Mouse (Mus musculus) c-Kit-positive CD71-positive TER-119-negative erythroid progenitor cells, embryonic 14.5 days (primary cell): ENCODE data around the gene Fbxo48.
A peak's percentile ranks its signal among the peaks of the same experiment; 100 is the strongest.

Source experiments
- DNase-seq: peaks from one replicate; pipeline ENCODE4 v3.0.0-alpha.2; 2013; ENCODE audit warnings: low read depth

Fbxo48 gene

DNA sequence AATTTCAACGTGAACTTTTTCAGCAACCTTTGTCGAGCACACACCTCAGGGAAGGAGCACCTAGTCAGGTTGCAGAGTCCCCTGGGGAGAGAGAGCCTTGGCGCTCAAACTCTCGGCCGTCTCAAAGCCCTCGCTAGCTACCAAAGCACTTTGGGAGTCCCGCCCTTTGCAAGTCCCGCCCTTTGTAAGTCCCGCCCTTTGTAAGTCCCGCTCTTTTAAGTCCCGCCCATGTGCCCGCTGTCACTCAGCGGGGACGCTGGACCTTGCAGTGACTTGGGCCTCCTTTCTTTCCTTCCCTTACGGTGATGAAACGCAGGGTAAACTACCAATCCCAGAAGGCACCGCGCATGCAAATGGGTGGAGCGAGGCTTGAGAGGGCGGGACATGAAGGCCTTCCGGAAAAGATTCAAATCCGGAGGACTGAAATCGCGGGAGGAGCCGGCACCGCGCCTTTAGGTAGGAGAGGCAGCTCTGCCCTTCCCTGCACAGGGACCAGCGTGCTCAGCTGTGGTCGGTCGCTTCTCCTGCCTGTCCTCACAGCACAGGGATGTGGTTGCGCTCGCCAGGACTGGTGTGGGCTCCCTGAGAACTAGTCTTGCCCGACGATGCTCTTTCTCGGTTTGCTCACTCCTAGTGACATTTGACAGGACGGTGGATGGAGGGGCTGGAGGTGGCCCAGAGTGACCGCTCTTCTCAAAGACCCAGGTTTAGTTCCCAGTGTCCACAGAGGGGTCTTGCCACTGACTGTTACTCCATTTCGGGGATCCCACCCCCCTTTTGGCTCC is at the start of gene Fbxo48:
Gene Fbxo48 (plus strand): TSS at position 400 of the 785 bp plus-strand sequence.
- DNase-seq: peak; percentile 99

DNA sequence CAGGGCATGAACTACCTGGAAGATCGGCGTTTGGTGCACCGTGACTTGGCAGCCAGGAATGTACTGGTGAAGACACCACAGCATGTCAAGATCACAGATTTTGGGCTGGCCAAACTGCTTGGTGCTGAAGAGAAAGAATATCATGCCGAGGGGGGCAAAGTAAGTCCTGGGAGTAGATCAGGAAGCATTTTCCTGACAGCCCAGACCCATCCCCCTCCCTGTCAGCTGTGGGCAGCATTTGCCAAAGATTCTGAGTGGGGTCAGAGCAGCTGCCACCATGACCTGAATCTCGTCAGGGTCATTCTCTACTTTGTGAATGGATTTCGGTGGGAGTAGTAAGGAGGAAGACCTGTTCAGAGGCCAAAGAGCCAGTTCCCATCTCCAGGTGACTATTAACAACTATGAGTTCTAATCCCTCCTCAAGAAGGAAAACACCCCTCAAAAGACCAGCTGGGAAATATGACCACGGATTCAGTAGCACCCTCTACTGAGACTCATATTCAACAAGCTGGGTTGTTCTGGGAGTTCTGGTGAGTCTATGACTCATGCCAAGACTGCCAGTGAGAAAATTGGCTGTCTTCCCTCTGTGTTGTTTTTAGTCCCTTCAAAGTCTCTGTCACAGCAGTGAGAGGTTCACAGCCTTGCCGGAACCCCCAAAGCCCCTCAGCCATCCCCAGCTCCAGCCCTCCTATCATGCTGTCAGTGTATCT is 46.7 kb upstream of the Fbxo48 start:
- no peak for DNase-seq

DNA sequence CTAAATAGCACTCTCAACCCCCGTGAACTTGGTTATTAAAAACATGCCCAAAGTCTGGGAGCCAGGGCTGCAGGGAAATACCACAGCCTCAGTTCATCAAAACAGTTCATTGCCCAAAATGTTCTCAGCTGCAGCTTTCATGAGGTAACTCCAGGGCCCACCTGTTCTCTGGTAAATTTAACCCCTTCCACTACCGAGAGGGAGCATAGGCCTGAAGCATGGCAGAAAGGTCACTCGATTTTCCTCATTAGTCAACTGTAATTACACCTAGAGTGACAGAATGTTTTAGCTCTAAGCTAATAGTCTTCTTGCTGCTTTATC is 46.2 kb upstream of the Fbxo48 start:
- DNase-seq: no peak

DNA sequence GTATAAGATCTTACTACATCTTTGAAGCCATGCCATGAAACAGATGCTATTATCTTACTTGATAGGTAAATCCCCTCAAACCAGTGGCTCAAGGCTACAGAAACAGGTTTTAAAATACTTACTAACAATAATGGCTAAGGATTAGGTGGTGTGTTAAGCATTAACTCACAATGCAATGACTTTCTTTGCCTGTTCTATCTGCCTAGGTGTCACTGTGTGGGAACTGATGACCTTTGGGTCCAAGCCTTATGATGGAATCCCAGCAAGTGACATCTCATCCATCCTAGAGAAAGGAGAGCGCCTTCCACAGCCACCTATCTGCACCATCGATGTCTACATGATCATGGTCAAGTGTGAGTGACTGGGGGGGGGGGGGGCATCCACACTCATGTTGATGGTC is 44.6 kb upstream of the Fbxo48 start:
- no peak for DNase-seq

DNA sequence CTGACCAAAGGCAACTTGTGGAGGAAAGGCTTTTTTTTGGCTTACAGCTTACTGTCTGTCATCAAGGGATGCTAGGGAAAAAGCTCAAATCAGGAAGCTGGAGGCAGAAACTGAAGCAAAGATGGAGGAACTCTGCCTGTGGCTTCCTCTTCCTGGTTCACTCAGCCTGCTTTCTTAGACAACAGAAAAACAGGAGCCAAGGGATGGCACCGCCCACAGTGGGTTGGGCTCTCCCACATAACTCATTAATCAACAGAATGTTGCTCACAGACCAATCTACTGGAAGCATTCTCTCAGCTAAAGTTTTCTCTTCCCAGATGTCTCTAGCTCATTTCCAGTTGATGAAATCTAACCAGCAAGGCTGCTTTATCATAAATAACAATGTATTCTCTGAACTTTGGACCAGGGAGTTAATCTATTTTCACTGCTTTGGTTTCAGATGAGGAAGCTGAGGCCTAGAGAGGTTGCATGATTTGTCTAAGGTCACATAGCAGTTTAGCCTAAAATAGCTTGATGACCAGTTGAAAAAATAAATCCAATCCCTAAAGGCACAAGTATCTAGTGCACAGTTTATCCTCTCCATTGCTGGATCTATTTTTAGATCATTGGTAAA is 43.6 kb upstream of the Fbxo48 start:
- no peak for DNase-seq

DNA sequence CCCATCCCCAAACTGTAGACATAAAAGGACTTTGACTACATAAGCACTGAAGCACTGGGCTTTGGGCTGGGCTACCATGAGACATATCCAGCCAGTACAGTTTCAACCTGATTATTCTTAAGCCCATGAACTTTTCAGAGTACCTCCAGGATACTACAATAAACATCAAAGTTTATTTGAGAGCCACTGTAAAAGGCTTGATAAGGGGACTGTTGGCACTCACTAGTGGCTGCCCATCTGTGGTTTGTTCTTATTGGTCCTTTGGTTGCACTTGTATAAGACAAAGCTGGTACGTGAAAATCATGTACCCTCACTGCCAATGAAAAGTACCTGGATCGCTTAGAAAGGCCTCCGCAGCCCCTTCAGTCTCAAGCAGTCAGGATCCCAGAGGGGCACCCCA is 36.4 kb upstream of the Fbxo48 start:
- DNase-seq: no peak

DNA sequence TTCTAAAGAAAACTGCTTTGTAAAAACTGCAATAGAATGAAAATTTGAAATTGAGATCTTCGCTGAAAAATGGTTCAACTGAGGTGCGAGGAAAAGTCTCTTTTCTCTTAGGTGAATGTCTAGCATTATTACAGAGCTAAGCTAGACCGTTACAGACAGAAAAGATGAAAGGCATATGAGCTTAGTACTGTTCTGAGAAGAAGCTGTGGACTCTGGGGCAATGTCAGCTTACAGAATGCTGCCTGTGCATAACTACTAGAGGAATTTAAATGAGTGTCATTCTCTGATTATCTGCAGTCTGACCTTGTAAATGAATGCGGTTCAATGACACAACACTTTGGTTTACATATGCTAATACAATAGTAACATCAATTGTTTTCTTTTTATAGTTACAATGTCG is 35.3 kb upstream of the Fbxo48 start:
- DNase-seq: no peak

DNA sequence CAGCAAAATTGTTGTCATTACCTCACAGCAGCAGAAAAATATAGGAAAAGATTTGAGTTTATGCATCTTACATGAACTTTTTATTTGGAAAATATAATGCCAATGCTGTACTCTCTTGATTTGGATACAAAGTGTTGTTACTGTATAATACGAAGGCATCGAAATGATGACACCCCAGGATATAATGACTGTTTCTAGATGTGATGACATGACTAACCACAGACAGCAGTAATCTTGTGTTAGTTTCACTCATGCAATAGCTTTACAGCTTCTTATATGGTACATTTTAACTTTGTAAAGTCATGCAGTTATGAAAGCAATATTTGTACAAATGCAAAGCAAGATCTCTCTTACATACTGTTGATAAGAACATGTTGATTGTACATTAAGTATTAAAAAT is 33.7 kb upstream of the Fbxo48 start:
- no peak for DNase-seq

DNA sequence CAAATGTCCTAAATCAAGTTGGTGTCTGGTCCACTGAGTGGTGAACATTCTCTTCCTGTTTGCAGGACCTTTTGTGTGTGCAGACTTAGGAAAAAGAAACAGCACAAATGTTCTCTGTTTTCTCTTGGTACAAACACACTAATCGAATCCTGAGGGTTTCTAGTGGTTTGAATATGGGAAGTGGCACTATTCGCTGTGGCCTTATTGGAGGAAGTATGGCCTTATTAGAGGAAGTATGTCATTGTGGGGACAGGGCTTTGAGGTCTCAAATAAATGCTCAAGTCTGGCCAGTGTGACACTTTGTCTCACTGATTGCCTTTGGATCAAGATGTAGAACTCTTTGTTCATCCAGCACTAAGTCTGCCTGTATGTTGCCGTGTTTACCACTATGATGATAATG is 19.0 kb upstream of the Fbxo48 start:
- no peak for DNase-seq

DNA sequence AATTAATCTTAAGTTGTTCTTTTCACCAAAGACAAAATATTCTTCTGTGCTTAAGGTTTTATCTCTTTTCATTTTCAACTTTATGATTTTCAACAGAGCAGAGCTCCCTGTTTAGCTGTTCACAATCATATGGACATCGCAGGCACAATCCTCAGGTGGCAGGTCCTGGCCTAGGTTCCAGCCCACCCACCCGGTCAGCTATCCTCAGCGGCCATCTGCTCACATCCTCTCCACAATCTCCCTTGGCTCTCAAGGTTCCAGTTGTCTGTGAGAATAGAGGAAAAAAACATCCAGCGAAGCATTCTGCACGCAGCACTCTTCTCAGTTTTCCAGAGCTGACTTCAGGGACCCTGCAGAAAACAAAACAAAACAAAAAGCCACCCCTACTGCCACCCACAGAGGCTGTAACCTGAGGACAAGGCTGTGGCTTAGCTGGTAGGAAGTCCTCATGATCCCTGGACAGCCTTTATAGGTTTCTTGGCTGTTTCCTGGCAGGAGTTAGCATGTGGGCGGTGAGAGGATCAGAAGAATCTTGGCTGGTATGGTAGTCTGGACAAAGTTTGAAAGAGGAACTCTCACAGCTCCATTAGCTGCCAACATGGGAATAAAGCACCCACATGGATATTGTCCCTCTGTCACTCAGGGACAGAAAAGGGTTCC is 15.5 kb upstream of the Fbxo48 start:
- no peak for DNase-seq

DNA sequence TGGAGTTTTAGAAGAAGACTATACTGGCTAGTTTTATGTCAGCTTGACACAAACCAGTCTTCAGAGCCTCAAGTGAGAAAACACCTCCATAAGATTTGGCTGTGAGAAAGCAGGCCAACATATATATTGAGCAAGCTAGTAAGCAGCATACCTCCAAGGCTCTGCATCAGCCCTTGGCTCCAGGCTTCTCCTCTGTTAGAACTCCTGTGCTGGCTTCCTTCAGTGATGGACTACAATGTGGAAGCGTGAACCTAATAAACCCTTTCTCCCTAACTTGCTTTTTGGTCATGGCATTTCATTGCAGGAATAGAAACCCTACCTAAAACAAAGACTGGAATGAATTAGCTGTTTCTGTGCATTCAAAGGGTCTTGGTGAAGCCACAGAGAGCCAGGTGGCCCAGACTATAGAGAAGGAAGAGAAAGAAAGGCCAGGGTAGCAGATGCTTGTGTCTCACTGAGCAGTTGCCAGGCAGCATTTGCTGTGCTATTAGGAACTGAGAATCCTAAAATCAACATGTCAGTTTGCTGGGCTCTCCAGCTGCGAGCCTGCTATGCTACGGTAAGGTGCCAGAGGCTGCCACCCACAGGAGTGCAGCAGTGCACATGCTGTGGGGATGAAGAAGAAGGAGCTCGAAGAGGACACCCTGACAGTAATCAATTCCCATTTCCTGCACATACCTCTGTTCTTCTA is 9.9 kb upstream of the Fbxo48 start:
- no peak for DNase-seq

DNA sequence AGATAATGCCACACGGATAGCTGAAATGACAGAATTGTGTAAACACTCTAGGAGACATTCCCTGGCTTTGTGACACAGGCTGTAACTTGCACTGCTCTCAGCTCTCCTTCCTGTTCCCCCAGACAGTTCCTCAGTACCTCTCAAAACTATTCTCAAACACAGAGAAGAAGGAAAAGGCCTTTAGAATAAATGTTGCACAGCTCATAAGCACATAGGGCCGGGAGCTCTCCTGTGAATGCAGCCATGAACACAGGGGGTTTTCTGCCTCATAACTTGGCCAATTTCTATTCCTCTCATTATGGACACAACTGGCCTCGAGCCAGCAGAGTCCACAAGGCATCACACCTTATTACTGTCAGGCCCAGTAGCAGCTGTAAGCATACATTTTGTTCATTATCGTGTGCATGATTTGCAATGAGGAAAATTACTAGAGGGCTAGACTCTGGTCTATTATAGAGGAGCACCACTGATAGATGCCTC is 9.2 kb upstream of the Fbxo48 start:
- DNase-seq: no peak

DNA sequence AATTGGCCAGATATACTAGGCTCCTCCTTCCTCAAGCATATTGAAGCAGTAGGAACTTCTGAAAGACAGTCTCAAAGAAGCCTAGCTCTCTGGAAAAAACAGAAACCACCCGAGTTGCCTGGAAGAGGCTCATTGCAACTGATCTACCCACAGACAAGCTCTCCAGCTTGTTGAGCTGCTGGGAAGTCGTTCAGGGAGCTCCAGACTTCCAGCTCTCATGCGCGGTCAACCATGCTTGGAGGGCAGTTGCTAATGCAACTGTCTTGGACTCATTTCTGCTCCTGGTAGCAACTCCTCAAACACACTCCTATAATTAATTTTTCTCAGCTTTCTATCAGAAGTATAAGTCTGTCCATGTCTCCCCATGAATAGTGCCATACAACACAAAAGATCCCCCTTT is 8.2 kb upstream of the Fbxo48 start:
- no peak for DNase-seq

DNA sequence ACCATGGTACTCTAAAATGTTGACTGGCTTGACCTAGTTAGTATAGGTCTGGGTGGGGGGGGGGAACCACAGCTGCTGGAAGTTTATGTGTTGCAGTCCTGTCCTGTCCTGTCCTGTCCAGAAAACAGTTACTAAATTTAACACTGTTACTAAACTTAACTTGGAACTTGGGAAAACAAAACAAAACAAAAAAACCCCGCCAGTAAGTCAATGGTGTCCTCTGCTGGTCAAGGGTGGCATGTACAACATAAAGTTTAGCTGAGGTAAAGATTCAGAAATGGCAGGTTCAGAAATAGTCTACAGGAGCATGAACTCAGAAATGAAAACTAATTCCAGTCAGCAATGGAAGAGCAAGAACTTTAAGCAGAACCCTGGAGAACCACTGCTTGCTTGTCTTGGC is 2.4 kb upstream of the Fbxo48 start:
- no peak for DNase-seq

DNA sequence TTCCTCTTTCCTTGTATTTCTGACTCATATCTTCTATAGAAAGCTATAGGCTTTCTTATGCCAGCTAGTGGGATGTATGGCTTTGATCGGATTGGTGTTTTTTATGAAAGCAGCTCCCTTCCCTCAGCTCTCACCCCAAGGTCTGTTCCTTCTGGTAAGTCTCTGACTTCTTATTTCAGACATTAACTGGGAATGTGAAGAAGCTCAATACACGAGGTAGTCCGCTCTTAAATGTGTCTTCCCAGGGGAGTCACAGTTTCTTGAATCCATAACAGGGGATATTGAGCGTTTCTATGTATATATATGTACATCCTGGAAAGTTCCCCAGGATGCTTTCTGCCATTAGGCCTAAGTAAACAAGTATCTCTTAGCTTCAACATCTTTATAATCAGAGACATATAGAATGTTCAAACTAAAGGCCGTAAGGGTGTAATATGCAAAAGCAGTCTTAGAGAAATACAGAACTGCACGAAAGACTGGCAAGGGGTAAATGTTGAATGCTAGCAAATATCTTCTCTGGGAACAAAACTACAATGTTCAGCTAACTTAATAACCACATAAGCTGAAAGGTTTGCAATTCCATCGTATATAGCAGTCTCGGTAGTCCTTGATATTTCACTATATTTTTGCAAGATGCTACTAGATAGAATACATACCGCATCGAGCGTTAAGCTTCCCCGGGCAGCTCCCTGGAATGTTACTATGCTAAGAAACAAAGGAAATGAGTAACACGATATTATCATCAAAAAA is 774 bp upstream of the Fbxo48 start:
- DNase-seq: no peak

DNA sequence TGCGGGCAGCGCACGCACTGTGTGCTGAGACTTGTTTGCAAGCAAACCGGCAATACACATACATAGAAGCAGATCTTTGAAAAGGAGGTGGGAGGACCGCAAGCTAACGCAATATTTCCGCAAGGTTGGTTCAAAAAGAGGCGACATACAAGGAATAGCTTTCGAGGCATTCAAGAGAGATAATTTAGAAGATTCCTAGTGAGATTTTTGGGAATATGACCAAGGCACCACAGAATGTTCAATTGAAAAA is 511 bp downstream of the Fbxo48 start:
- no peak for DNase-seq

DNA sequence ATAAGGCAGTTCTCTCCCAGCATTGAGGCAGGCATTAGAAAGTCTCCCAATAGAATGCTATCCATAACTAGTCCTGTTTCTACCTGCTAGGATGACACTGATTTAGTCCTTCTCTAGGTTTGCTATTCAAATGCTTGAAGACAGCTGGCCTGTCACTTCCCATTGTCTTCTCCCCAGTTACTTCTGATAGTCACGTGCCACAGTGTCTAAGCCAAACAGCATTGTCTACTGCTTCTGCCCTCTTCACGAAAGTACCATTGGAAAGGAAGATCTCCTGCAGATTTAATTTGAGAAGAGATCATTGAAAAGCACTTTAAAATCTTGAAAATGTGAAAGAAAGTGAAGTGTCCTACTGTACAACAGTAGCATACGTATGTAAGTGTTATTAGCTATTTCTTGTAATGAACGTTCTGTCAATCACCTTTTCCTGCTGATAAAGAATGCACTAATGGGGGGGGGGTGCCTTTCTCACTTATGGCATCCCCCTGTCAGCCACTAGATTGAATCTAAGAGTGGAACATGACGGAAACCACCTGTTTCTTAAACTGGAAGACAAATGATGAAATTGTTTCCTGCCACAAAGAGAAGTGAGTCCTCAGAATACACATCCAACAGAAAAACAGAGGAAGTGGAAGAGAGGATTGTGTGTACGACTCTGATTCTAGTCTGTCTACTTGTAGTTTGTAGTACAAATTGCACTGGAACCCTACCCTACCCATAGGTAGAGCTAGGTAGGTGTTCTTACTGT is 5.1 kb downstream of the Fbxo48 start:
- no peak for DNase-seq

DNA sequence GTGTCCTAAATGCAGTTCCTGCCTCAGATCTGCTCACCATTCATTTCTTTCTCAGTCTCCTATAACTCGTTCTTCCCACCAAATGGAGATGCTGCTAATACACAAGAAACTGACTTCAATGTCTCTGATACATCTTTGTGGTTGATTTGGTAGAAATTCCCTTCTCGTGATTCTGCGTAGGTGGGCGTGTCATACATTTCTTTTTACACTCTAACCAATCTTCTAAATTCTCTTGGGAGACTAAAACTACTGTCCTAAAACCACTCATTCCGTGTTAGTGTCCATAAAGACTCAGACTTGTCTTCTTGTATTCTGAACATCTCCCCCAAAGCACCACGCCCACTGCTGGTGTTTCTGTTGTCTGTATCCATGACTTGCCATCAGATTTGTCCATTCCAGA is 5.9 kb downstream of the Fbxo48 start:
- DNase-seq: no peak

DNA sequence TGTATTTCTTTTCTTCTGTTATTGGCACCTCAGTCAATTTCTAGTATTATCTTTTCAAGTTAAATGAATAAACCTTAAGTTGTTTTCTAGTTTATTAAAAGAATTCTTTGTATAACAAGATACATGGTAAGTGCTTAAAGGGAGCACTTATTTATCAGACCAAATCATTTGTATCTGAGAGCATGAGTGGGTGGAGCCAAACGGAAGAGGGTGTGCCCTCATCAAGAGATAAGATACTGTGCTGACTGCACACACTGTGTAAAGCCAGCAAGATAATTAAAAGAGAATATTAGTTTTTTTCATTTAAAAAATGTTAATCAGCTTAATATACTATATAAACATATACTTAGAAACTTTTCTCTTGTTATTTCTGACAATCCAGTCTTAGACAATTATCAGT is 7.3 kb downstream of the Fbxo48 start:
- peak; percentile 54 for DNase-seq

DNA sequence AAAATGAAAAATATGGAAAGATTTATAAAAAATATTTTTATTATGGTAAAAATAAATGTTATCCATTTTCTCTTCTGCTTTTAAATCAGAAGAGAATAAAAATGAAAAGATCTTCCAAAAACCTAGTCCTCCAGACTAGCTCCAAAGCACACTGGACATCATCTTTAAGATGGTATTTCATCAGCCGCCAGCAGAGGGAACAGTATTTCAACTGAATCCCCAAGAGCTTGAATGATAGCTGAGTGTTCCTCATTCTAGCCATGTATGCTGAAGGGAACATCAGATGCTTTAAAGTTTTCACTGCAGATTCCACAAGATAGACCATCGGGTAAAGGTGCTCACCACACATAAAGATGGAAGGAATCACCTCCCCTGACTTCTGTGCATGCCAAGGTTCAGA is 16.6 kb downstream of the Fbxo48 start:
- no peak for DNase-seq

DNA sequence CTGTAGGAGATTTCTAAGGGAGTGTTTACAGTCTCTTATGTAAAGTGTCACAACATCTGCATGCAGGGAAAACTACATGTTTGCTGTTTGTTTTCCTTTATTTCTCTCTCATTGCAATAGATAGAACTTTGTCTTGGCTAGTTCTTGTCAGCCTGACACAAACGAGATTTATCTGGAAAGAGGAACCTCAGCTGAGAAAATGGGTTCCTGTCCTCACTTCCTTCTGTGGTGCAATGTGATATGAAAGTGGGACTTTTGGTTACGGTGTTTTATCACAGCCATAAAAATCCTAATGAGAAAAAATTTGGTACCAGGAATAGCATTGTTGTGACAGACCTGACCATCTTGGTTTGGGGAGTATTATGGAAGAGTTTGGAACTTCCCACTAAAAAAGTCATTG is 18.5 kb downstream of the Fbxo48 start:
- DNase-seq: no peak
